Mouse (Mus musculus): ENCODE data around the gene Ckap5. TPM values are rescaled to one million over a fixed set of nuclear protein-coding genes. Genes with fewer than 3 reads are reported as not detected.

Ckap5 gene
- total RNA-seq, 4 experiments from 2014 or later = 121 to 126 (median 123) TPM

DNA sequence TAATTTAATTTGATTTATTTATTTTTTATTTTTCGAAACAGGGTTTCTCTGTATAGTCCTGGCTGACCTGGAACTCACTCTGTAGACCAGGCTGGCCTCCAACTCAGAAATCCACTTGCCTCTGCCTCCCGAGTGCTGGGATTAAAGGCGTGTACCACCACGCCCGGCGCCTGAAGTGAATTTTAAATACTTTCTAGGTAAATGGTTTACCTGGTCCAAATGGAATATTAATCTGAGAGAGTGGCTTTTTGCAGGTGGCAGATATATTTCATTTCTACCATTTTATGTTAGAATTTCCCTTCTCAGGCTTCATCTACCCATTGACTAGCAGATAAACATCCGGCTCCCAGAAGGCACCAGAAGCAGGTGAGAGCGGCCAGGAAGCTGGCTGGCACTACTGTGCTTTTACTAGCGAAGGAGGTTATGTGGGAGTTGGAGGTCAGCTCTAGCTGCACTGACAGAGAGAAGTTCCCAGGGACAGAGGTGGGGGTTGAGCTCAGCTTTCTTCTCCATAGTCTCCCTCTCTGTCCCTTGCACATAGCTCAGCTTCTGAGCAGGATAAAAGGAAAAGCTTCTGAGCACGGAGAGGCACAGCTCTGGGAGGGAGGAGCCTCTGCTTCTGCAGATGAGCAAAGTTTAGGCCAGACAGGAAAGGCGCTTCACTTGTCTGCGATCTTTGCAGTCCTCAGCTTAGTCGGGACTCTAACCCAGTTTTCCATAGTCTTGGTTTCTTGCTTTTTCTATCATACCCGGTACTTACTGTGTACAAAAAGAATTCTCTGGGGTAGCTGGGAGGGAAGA lies 125.1 kb downstream of the Ckap5 start:
- DNase-seq (ENCODE audit: low spot score in 2 of 2) = no peak

GRCm38 (mm10) chr2:91652863-91653262 lies 126.3 kb downstream of the Ckap5 start:
- no peak for DNase-seq (ENCODE audit: low spot score in 2 of 2)

- DNase-seq (ENCODE audit: low spot score in 2 of 2) = no peak
Measured at GRCm38 (mm10) chr2:91655388-91655787, 128.8 kb downstream of the Ckap5 start.

- DNase-seq (ENCODE audit: low spot score in 2 of 2) = no peak
Measured at GRCm38 (mm10) chr2:91655827-91656226, 129.3 kb downstream of the Ckap5 start.

DNA sequence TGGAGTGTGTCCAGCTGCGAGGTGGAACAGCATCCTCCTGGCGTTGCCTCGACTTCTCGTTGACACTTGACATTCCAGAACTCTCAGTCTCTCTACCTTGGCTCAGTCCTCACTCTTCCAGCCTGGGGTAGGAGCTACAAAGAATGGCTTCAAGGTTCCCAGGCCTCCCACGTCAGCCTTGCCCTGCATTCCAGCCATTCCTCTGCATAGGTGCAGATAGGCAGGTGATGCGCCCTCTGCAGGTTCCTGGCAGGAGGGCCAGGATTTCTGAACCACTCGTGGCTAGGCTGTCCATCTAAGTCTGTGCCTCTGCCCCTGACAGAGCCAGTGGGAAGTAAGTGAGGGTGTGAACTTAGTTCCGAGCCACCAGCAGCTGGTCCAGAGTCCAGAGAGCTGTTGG lies 130.2 kb downstream of the Ckap5 start:
- DNase-seq (ENCODE audit: low spot score in 2 of 2) = no peak

GRCm38 (mm10) chr2:91659657-91660056 lies 133.1 kb downstream of the Ckap5 start:
- DNase-seq (ENCODE audit: low spot score in 2 of 2) = no peak

DNA sequence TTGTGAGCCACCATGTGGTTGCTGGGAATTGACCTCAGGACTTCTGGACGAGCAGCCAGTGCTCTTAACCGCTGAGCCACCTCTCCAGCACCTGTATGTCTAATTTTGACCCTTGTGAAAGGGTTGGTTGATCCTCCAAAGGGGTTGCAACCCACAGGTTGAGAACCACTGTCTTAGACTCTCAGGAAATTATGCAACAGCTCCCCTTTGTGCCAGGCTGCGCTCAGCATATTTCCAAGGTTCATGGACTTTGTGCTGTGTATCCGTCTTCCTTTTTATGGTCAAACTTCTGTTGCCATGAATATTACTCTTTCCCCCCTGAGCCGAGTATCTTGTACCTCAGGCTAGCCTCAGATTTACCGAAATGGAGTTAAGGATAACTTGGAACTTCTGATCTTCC lies 134.4 kb downstream of the Ckap5 start:
- DNase-seq (ENCODE audit: low spot score in 2 of 2) = no peak

- no peak for DNase-seq (ENCODE audit: low spot score in 2 of 2)
Measured at GRCm38 (mm10) chr2:91664780-91665179, 138.2 kb downstream of the Ckap5 start.

- DNase-seq (ENCODE audit: low spot score in 2 of 2) = no peak
Measured at GRCm38 (mm10) chr2:91666386-91666910, 139.9 kb downstream of the Ckap5 start.

DNA sequence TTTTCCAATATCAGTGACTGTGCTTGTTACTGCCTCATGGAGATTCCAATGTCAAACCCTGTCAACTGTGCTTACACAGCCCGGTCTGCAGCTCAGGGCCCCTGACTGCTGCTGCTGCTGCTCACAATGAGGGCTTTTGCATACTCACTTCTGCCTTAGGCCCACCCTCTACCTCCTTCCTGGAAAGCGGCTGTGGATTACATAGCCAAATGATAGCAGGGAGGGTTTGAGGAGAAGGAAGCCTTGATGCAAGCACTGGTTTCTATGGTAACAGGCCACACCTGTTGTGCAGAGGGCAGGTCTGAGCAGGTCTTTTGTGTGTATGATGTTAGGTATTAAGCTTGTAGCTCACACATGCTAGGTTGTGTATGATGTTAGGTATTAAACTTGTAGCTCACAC lies 141.2 kb downstream of the Ckap5 start:
- no peak for DNase-seq (ENCODE audit: low spot score in 2 of 2)

DNA sequence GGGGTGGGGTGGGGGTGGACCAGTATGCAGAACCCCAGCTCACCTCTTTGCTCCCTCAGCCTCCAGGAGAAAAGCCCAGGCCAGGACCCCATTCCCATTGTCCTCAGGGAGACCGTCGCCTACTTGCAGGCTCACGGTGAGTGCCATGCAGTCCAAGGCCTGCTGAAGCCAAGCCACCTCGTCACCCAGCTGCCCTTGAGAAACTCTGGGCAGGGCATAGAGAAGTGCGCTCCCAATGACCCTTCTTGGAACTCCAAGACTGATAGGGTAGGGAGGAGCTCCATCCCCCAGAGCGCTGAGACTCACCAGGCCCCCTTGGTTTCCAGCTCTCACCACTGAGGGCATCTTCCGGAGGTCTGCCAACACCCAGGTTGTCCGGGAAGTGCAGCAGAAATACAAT lies 142.8 kb downstream of the Ckap5 start:
- no peak for DNase-seq (ENCODE audit: low spot score in 2 of 2)

DNA sequence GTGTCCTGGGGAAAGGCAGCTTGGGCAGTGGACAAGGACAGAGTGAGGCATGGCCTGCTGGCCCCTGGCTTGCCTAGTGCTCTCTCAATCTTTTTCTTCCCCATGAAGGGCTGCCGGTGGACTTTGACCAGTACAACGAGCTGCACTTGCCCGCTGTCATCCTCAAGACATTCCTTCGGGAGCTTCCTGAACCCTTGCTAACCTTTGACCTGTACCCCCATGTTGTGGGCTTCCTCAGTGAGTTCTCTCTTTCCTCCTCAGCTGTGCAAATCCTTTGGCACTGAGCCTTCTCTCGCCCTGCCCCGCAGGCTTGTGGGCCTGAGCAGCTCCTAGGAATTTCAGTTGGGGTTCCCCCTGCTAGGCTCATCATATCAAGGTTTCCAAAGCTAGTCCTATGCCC lies 143.5 kb downstream of the Ckap5 start:
- DNase-seq (ENCODE audit: low spot score in 2 of 2) = no peak

Other genes with a start within 250 kb of the Ckap5 start
- 100 to 1,000 TPM; 108 to 144 (median 121) TPM for gene 1110051M20Rik, start 82.1 kb upstream of the Ckap5 start, total RNA-seq (2022)
- 10 to 100 TPM; 26.1 to 30.6 (median 29.4) TPM for gene Lrp4, start 69.3 kb upstream of the Ckap5 start, total RNA-seq (2022)
- under 1 TPM in 1 of 4 experiments, not detected in 3; 0.32 TPM for gene F2, start 109.7 kb downstream of the Ckap5 start, total RNA-seq (2022)
- gene Zfp408, start 123.0 kb downstream of the Ckap5 start, total RNA-seq (2022) = 10 to 100 TPM; 11.2 to 15.0 (median 11.8) TPM
- 10 to 100 TPM; 56.8 to 66.3 (median 63.1) TPM for gene Arhgap1, start 123.1 kb downstream of the Ckap5 start, total RNA-seq (2022)
- gene Atg13, start 183.8 kb downstream of the Ckap5 start, total RNA-seq (2022) = 10 to 100 TPM; 67.1 to 87.7 (median 74.4) TPM
- gene Harbi1, start 184.1 kb downstream of the Ckap5 start, total RNA-seq (2022) = 10 to 100 TPM in 1 of 4 experiments, 1 to 10 TPM in 3; 6.7 to 10.7 (median 8.0) TPM
- 10 to 100 TPM; 49.8 to 55.9 (median 52.8) TPM for gene Ambra1, start 203.4 kb downstream of the Ckap5 start, total RNA-seq (2022)